9 mouse cellular contexts compared by ENCODE assay signal in the genomic region with DNA sequence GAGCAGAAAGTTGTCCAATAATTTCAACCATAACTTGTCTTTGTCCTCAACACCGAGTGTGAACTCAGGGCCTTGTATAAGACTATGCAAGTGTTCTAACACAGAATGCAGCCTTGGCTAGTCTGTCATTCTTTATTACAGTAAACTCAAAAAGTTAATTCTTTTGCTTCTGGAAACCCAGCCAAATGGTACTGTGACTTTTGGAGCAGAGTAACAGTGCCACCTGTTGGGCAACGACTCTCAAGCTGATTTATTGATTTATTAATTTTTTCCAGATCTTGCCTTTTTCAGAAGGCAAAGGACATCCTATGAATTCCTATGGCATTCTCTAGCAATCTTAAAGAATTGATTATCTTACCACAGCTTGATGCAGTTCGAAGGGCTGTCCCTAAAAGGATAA. TPM values are rescaled to one million over a fixed set of nuclear protein-coding genes. Genes with fewer than 3 reads are reported as not detected.
A peak's percentile ranks its signal among the peaks of the same experiment; 100 is the strongest.
DNase-seq lines count a peak whose midpoint lies in the region; ATAC-seq lines count a peak whose summit lies in the region.
"Had no signal": no experiment of that assay in that cellular context is flagged by ENCODE, and none has a peak within 500 bp of the region (broad histone marks: within the 10 kb centered on the region; RNA-seq: fewer than 3 reads in every experiment).

No protein-coding gene starts in this region.

- H3K27ac ChIP-seq in hindbrain, embryonic 11.5 days (ENCODE audit: low read depth, low read length): no peak overlapping the region
- no peak overlapping the region for H3K27ac ChIP-seq in hindbrain, embryonic 13.5 days
- H3K27ac ChIP-seq: hindbrain, embryonic 15.5 days had no signal

- no peaks in the 10 kb centered on the region for H3K36me3 ChIP-seq in hindbrain, embryonic 11.5 days (ENCODE audit: control insufficient read depth, insufficient read depth, low read length)
- H3K36me3 ChIP-seq in hindbrain, embryonic 13.5 days: no peaks in the 10 kb centered on the region
- H3K36me3 ChIP-seq: hindbrain, embryonic 15.5 days had no signal

- WGBS in hindbrain, embryonic 11.5 days: 47% methylated on average over 3 of the region's 3 CpGs
- WGBS in hindbrain, embryonic 13.5 days: 48% methylated on average over 3 of the region's 3 CpGs

- ATAC-seq in hindbrain, embryonic 11.5 days (ENCODE audit: low FRiP score): no peak
- no peak for ATAC-seq in hindbrain, embryonic 13.5 days (ENCODE audit: low FRiP score)

- no peaks in the 10 kb centered on the region for H3K4me1 ChIP-seq in hindbrain, embryonic 11.5 days (replicated peaks; ENCODE audit: control insufficient read depth, insufficient read depth, low read length)
- no peaks in the 10 kb centered on the region for H3K4me1 ChIP-seq in hindbrain, embryonic 13.5 days (replicated peaks)
- H3K4me1 ChIP-seq: hindbrain, embryonic 15.5 days had no signal

- DNase-seq in hindbrain, embryonic 11.5 days (ENCODE audit: low spot score): peak; percentile 58
- peak; percentile 33 for DNase-seq in urinary bladder, postnatal 25 days (ENCODE audit: low spot score)
- DNase-seq in urinary bladder, postnatal 10 days (ENCODE audit: low spot score): no peak
- peak; percentile 13 for DNase-seq in gastrocnemius, postnatal 14 days
- peak; percentile 8 to 39 for DNase-seq in lung, adult 18-20 months
- DNase-seq in spleen, postnatal 4 days (ENCODE audit: low spot score in 2 of 2): no peak
- no peak for DNase-seq in cerebellum, adult 11 months

- intact Hi-C loops in gastrocnemius, postnatal 14 days (cut with DNase I; ENCODE audit: low total_unique reads): no loop called here

- H3K9ac ChIP-seq in hindbrain, embryonic 11.5 days (ENCODE audit: low read depth, low read length): no peak overlapping the region
- no peak overlapping the region for H3K9ac ChIP-seq in hindbrain, embryonic 13.5 days
- H3K9ac ChIP-seq: hindbrain, embryonic 15.5 days had no signal

- no peaks in the 10 kb centered on the region for H3K9me3 ChIP-seq in hindbrain, embryonic 11.5 days (ENCODE audit: control insufficient read depth, low read length)
- H3K9me3 ChIP-seq in hindbrain, embryonic 13.5 days: no peaks in the 10 kb centered on the region
- H3K9me3 ChIP-seq: hindbrain, embryonic 15.5 days had no signal

- H3K4me2 ChIP-seq in hindbrain, embryonic 11.5 days (replicated peaks; ENCODE audit: low read depth, low read length): no peak overlapping the region
- H3K4me2 ChIP-seq in hindbrain, embryonic 13.5 days: no peak overlapping the region
- H3K4me2 ChIP-seq: hindbrain, embryonic 15.5 days had no signal

- no peak overlapping the region for H3K4me3 ChIP-seq in hindbrain, embryonic 11.5 days (ENCODE audit: low read depth, low read length)
- H3K4me3 ChIP-seq in hindbrain, embryonic 13.5 days: no peak overlapping the region
- H3K4me3 ChIP-seq: hindbrain, embryonic 15.5 days had no signal

- H3K27me3 ChIP-seq in hindbrain, embryonic 11.5 days (ENCODE audit: control insufficient read depth, insufficient read depth, low read length): no peaks in the 10 kb centered on the region
- no peaks in the 10 kb centered on the region for H3K27me3 ChIP-seq in hindbrain, embryonic 13.5 days
- H3K27me3 ChIP-seq: hindbrain, embryonic 15.5 days had no signal

RNA-seq across cellular contexts. Expression of a gene that starts 51.1 kb away (rescaled TPM):
- polyA plus RNA-seq in hindbrain, embryonic 11.5 days (2014; fragmentation: Nextera tagmentation; extraction: Ambion mirVana): 9.0 and 10.9 TPM in 2 replicates
- polyA plus RNA-seq in hindbrain, embryonic 13.5 days (2015; fragmentation: Nextera tagmentation; extraction: Ambion mirVana): 3.5 and 3.7 TPM in 2 replicates
- total RNA-seq in gastrocnemius, postnatal 14 days (2021): 10 to 100 TPM; 16.1 to 22.9 TPM

Comparison
In these comparisons a context has a peak if more than half of its experiments do, and no peak if none do; other contexts are left out.
1. DNase-seq: peak in hindbrain, embryonic 11.5 days (single experiment), urinary bladder, postnatal 25 days (single experiment), gastrocnemius, postnatal 14 days (single experiment) and lung, adult 18-20 months (2 of 2); none in urinary bladder, postnatal 10 days (single experiment), spleen, postnatal 4 days (0 of 2) and cerebellum, adult 11 months (single experiment).